Mouse (Mus musculus): Measurements from ENCODE around the gene Itga9. TPM values are rescaled to one million over a fixed set of nuclear protein-coding genes. Genes with fewer than 3 reads are reported as not detected.

Itga9 gene
- polyA plus RNA-seq, 1 experiment from 2014 or later = 6.3 TPM

- WGBS = 72% methylated on average over 9 of the region's 9 CpGs
- peaks cover 1% of the 10 kb centered on the region; the same call in 1 of the 2 replicates for H3K4me1 ChIP-seq (replicated peaks; ENCODE audit: control insufficient read depth, insufficient read depth, low read length)
- H3K9me3 ChIP-seq (ENCODE audit: control insufficient read depth, low read length) = no peaks in the 10 kb centered on the region
- H3K4me2 ChIP-seq (ENCODE audit: low read depth, low read length, severe bottlenecking) = no peak overlapping the region
- H3K9ac ChIP-seq (ENCODE audit: low read length) = no peak overlapping the region
- DNase-seq (ENCODE audit: low spot score) (no peak), ATAC-seq (replicated peaks; ENCODE audit: low FRiP score) (no peak)
- H3K36me3 ChIP-seq (ENCODE audit: control insufficient read depth, insufficient read depth, low read length) = no peaks in the 10 kb centered on the region
- no peak overlapping the region for H3K4me3 ChIP-seq (ENCODE audit: low read depth, low read length)
- no peaks in the 10 kb centered on the region for H3K27me3 ChIP-seq (ENCODE audit: control insufficient read depth, insufficient read depth, low read length)
- H3K27ac ChIP-seq (ENCODE audit: low read depth, low read length) = no peak overlapping the region
Measured at GRCm38 (mm10) chr9:118623483-118623882, 17.0 kb downstream of the Itga9 start.

DNA sequence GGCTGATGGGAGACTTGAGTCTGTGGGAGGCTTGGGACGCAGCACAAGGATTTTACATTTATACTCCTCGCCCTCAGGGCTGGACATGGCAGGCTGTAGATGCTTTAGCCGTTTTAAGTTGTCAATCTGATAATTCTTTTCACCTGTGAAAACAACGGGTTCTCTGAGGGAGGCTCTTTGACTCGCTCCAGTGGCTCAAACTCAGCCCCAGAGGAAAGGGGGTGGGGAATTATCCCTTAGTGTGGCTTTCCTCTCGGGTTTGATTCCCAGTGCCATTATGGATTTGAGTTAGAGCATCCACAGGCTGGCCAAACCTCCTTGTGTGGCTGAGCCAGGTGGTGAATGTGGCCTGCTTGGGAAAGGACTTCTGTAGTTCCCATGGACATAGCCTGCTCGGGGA, 17.7 kb downstream of the Itga9 start:
- no peak for DNase-seq (ENCODE audit: low spot score)
- H3K9me3 ChIP-seq (ENCODE audit: control insufficient read depth, low read length) = no peaks in the 10 kb centered on the region
- WGBS = 24% methylated on average over 7 of the region's 7 CpGs
- ATAC-seq (replicated peaks; ENCODE audit: low FRiP score) = no peak
- no peak overlapping the region for H3K27ac ChIP-seq (ENCODE audit: low read depth, low read length)
- no peak overlapping the region for H3K9ac ChIP-seq (ENCODE audit: low read length)
- H3K4me2 ChIP-seq (ENCODE audit: low read depth, low read length, severe bottlenecking) = no peak overlapping the region
- peaks cover 1% of the 10 kb centered on the region; the same call in 1 of the 2 replicates for H3K4me1 ChIP-seq (replicated peaks; ENCODE audit: control insufficient read depth, insufficient read depth, low read length)
- no peak overlapping the region for H3K4me3 ChIP-seq (ENCODE audit: low read depth, low read length)
- H3K27me3 ChIP-seq (ENCODE audit: control insufficient read depth, insufficient read depth, low read length) = no peaks in the 10 kb centered on the region
- no peaks in the 10 kb centered on the region for H3K36me3 ChIP-seq (ENCODE audit: control insufficient read depth, insufficient read depth, low read length)

DNA sequence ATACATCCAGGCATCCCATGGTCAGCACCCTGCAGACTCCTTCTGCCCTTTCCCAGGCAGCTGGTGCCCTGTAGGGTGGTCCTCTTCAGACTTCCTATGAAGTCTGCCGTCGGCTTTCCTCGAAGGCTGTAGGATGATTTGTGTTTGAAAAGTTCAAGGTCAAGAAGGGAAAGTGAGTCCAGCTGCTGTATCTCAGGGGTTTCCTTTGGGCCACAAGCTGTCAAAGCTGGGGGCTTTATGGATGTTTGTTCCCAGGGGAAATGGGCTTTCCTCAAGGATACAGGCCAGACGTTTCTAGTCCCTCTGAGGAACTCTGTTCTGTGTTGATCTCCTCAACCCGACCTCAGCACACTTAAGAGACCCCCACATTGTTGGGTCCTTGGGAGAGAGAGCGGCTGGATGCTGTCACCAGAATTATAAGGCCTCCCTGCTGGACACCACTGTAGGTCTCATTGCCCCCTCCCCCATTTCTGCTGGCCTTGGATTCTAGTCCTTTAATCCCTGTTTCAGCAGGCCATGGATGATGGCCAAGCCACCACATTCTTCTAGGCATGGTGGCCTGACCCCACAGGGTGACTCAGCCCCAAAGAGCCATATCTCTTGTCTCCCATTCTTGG, 23.4 kb downstream of the Itga9 start:
- Histone ChIP-seq H3K9ac (ENCODE audit: low read length) (no peak overlapping the region), H3K4me2 (ENCODE audit: low read depth, low read length, severe bottlenecking) (no peak overlapping the region), H3K9me3 (ENCODE audit: control insufficient read depth, low read length) (no peaks in the 10 kb centered on the region), H3K36me3 (ENCODE audit: control insufficient read depth, insufficient read depth, low read length) (no peaks in the 10 kb centered on the region), H3K4me1 (replicated peaks; ENCODE audit: control insufficient read depth, insufficient read depth, low read length) (no peaks in the 10 kb centered on the region; the same call in 1 of the 2 replicates), H3K27me3 (ENCODE audit: control insufficient read depth, insufficient read depth, low read length) (no peaks in the 10 kb centered on the region), H3K27ac (ENCODE audit: low read depth, low read length) (no peak overlapping the region), H3K4me3 (ENCODE audit: low read depth, low read length) (no peak overlapping the region)
- no peak for DNase-seq (ENCODE audit: low spot score)
- ATAC-seq (replicated peaks; ENCODE audit: low FRiP score) = no peak
- 76% methylated on average over 6 of the region's 6 CpGs for WGBS

DNA sequence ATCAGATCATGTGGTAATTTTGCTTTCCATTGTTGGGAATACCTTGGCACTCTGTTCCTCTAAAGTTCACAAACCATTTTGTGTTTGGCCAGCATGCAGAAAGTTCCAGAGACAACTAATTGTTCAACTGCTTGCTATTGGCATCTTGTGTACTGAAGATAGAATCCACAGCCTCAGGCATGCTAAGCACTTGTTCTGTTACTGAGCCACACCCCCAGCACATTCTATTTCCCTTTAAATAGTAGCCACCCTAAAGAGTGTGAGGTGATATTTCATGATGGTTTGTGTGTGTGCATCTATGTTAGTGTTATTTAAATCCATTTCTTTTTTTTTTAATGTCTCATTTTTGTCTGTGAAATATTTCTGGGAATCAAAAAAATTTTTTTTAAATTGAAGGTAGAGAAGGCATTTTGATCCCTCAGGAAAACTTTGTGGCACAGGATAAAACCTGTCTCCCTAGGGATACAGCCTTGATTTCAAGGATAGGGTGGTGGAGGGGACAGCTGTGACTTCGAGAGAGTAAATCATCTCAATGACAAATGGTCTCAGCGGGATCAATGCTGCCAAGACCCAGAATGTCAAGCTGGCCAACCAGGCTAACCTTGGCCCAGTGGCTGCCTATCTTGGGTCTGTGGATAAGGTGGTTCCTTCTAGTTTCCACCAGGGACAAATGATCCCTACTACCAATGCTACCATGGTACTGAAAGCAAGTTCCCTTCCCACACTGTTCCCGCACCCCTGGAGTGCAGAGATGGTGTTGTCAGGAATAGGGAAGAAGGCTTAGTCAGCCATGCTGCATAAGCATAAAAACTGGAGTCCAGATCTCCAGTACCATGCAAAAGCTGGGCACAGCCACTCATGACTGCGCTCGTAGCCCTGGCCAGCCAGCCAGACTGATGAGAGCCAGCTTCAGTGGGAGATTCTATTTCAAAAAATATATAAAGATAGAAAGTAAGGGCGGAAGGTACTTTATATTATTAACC, 25.6 kb downstream of the Itga9 start:
- H3K4me3 ChIP-seq (ENCODE audit: low read depth, low read length) = no peak overlapping the region
- WGBS = 80% methylated on average over 6 of the region's 6 CpGs
- no peaks in the 10 kb centered on the region; the same call in 1 of the 2 replicates for H3K9me3 ChIP-seq (ENCODE audit: control insufficient read depth, low read length)
- no peak overlapping the region for H3K4me2 ChIP-seq (ENCODE audit: low read depth, low read length, severe bottlenecking)
- DNase-seq (ENCODE audit: low spot score) (no peak), ATAC-seq (replicated peaks; ENCODE audit: low FRiP score) (no peak)
- H3K36me3 ChIP-seq (ENCODE audit: control insufficient read depth, insufficient read depth, low read length) = no peaks in the 10 kb centered on the region
- H3K27me3 ChIP-seq (ENCODE audit: control insufficient read depth, insufficient read depth, low read length) = no peaks in the 10 kb centered on the region
- no peak overlapping the region for H3K9ac ChIP-seq (ENCODE audit: low read length)
- H3K27ac ChIP-seq (ENCODE audit: low read depth, low read length) = no peak overlapping the region
- H3K4me1 ChIP-seq (replicated peaks; ENCODE audit: control insufficient read depth, insufficient read depth, low read length) = no peaks in the 10 kb centered on the region

GRCm38 (mm10) chr9:118632758-118633143, 26.3 kb downstream of the Itga9 start:
- no peak overlapping the region for H3K9ac ChIP-seq (ENCODE audit: low read length)
- no peak for ATAC-seq (replicated peaks; ENCODE audit: low FRiP score)
- 88% methylated on average over 14 of the region's 14 CpGs for WGBS
- no peak overlapping the region for H3K27ac ChIP-seq (ENCODE audit: low read depth, low read length)
- H3K4me2 ChIP-seq (ENCODE audit: low read depth, low read length, severe bottlenecking) = no peak overlapping the region
- DNase-seq (ENCODE audit: low spot score) = no peak
- no peak overlapping the region for H3K4me3 ChIP-seq (ENCODE audit: low read depth, low read length)
- H3K4me1 ChIP-seq (replicated peaks; ENCODE audit: control insufficient read depth, insufficient read depth, low read length) = no peaks in the 10 kb centered on the region
- no peaks in the 10 kb centered on the region; the same call in 1 of the 2 replicates for H3K9me3 ChIP-seq (ENCODE audit: control insufficient read depth, low read length)
- H3K27me3 ChIP-seq (ENCODE audit: control insufficient read depth, insufficient read depth, low read length) = no peaks in the 10 kb centered on the region
- no peaks in the 10 kb centered on the region for H3K36me3 ChIP-seq (ENCODE audit: control insufficient read depth, insufficient read depth, low read length)

GRCm38 (mm10) chr9:118638642-118639210, 32.2 kb downstream of the Itga9 start:
- Histone ChIP-seq H3K4me3 (ENCODE audit: low read depth, low read length) (no peak overlapping the region), H3K36me3 (ENCODE audit: control insufficient read depth, insufficient read depth, low read length) (no peaks in the 10 kb centered on the region), H3K27ac (ENCODE audit: low read depth, low read length) (no peak overlapping the region), H3K4me2 (ENCODE audit: low read depth, low read length, severe bottlenecking) (no peak overlapping the region), H3K4me1 (replicated peaks; ENCODE audit: control insufficient read depth, insufficient read depth, low read length) (no peaks in the 10 kb centered on the region), H3K9ac (ENCODE audit: low read length) (no peak overlapping the region), H3K27me3 (ENCODE audit: control insufficient read depth, insufficient read depth, low read length) (no peaks in the 10 kb centered on the region), H3K9me3 (ENCODE audit: control insufficient read depth, low read length) (no peaks in the 10 kb centered on the region; the same call in 1 of the 2 replicates)
- 91% methylated on average over 5 of the region's 5 CpGs for WGBS
- DNase-seq (ENCODE audit: low spot score) (no peak), ATAC-seq (replicated peaks; ENCODE audit: low FRiP score) (no peak)

DNA sequence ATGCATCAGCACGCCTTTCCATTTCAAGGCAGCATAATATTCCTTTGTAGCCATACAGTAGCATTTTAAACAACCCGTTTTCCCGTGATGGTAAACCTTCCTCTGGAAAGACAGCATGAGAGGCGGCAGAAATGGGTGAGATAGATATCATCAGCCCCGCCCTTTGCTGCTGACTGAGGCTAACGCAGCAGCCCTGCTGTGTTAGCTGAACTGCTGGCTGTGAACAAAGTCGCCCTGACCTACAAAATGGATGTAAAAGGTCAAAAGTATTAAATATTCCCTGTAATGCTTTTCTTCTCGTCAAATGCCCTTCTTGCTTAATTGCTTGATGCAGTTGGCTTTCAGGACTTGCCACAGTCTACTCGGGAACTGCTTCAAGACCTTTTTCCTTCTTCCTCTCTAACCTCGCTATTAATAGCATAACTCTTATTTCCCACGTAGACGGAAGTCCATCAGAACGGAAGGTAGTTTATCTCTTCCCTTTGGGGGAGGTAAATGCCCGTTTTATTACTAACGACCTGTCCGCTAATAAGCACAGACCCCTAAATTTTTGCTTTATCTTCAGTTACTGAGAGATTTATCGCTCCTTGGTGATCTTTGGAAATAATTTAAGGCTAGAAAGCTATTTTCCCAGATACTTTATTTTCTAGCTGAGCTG, 39.3 kb downstream of the Itga9 start:
- Histone ChIP-seq H3K4me3 (ENCODE audit: low read depth, low read length) (no peak overlapping the region), H3K4me1 (replicated peaks; ENCODE audit: control insufficient read depth, insufficient read depth, low read length) (no peaks in the 10 kb centered on the region), H3K27me3 (ENCODE audit: control insufficient read depth, insufficient read depth, low read length) (no peaks in the 10 kb centered on the region), H3K9ac (ENCODE audit: low read length) (no peak overlapping the region), H3K4me2 (ENCODE audit: low read depth, low read length, severe bottlenecking) (no peak overlapping the region), H3K9me3 (ENCODE audit: control insufficient read depth, low read length) (no peaks in the 10 kb centered on the region), H3K27ac (ENCODE audit: low read depth, low read length) (no peak overlapping the region), H3K36me3 (ENCODE audit: control insufficient read depth, insufficient read depth, low read length) (no peaks in the 10 kb centered on the region)
- 88% methylated on average over 17 of the region's 17 CpGs for WGBS
- DNase-seq (ENCODE audit: low spot score) (no peak), ATAC-seq (replicated peaks; ENCODE audit: low FRiP score) (no peak)

DNA sequence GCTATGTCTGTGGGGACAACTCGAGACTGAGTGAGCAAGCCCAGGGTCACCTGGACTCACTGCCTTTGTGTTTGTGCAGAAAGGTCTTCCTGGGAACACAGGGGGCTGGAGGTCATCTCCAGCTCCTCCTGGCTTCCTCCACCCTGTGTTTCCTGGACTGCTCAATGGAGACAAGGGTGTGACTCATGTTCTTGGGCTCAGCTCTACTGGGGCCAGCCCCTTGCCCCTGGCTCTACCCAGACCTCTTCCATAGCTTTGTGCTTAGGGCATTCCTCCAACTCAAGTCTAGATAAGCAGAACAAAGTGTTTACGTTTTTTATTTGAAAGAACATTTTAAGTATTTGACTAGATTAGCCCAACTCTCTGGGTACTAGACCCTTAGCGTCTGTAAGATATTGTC, 41.0 kb downstream of the Itga9 start:
- H3K36me3 ChIP-seq (ENCODE audit: control insufficient read depth, insufficient read depth, low read length) = no peaks in the 10 kb centered on the region
- H3K4me1 ChIP-seq (replicated peaks; ENCODE audit: control insufficient read depth, insufficient read depth, low read length) = no peaks in the 10 kb centered on the region
- H3K4me2 ChIP-seq (ENCODE audit: low read depth, low read length, severe bottlenecking) = no peak overlapping the region
- H3K4me3 ChIP-seq (ENCODE audit: low read depth, low read length) = no peak overlapping the region
- no peaks in the 10 kb centered on the region for H3K9me3 ChIP-seq (ENCODE audit: control insufficient read depth, low read length)
- H3K27me3 ChIP-seq (ENCODE audit: control insufficient read depth, insufficient read depth, low read length) = no peaks in the 10 kb centered on the region
- 86% methylated on average over 3 of the region's 3 CpGs for WGBS
- no peak for DNase-seq (ENCODE audit: low spot score)
- no peak overlapping the region for H3K9ac ChIP-seq (ENCODE audit: low read length)
- no peak overlapping the region for H3K27ac ChIP-seq (ENCODE audit: low read depth, low read length)
- ATAC-seq (replicated peaks; ENCODE audit: low FRiP score) = no peak

All from forebrain, embryonic 11.5 days (tissue).